Mouse (Mus musculus): Measurements from ENCODE around the gene Gdpd5. TPM values are rescaled to one million over a fixed set of nuclear protein-coding genes. Genes with fewer than 3 reads are reported as not detected.

Gene Gdpd5
- polyA plus RNA-seq, 1 experiment from 2014 or later, result 13.9 TPM

- POLR2A ChIA-PET, result no interaction called here
- H3K27me3 ChIP-seq, result no peaks in the 10 kb centered on the region
- no peak for DNase-seq (ENCODE audit: low read depth, low spot score)
- CTCF ChIA-PET, result interaction anchor here (1.2 kb wide), 1 partner anchor 29 kb away, joined by 3 read pairs; no protein-coding TSS in a partner anchor
- in situ Hi-C loops (cut with MboI; ENCODE audit: low pct_unique_long_range_greater_than_20kb), result no loop called here
- TF ChIP-seq CTCF (IDR thresholded peaks at IDR 0.05), result no peak
- ATAC-seq, result no peak
Observed at GRCm38 (mm10) chr7:99438881-99439280, 57.7 kb downstream of the Gdpd5 start.

- no peak for TF ChIP-seq CTCF (IDR thresholded peaks at IDR 0.05)
- POLR2A ChIA-PET, result no interaction called here
- peak; percentile 94 for DNase-seq (ENCODE audit: low read depth, low spot score)
- H3K27me3 ChIP-seq, result no peaks in the 10 kb centered on the region
- CTCF ChIA-PET, result no interaction called here
- ATAC-seq, result peak; percentile 92
- in situ Hi-C loops (cut with MboI; ENCODE audit: low pct_unique_long_range_greater_than_20kb), result loop anchor here (5.0 kb wide), 1 partner anchor 59 kb away; the partner anchor contains the start of gene Gdpd5
Observed at GRCm38 (mm10) chr7:99441534-99442072, 60.4 kb downstream of the Gdpd5 start.

GRCm38 (mm10) chr7:99443164-99443563 is 62.0 kb downstream of the Gdpd5 start:
- in situ Hi-C loops (cut with MboI; ENCODE audit: low pct_unique_long_range_greater_than_20kb), result loop anchor here (5.0 kb wide), 1 partner anchor 61 kb away; the partner anchor contains the start of gene Gdpd5
- H3K27me3 ChIP-seq, result no peaks in the 10 kb centered on the region
- no peak for TF ChIP-seq CTCF (IDR thresholded peaks at IDR 0.05)
- DNase-seq (ENCODE audit: low read depth, low spot score) (no peak), ATAC-seq (no peak)
- ChIA-PET POLR2A (interaction anchor here (0.6 to 1.5 kb wide), 2 partner anchors 64 to 102 kb away, joined by 3 to 5 read pairs; no protein-coding TSS in a partner anchor), CTCF (interaction anchor here (0.8 to 1.0 kb wide), 2 partner anchors 62 to 68 kb away, joined by 3 to 4 read pairs; partner anchors contain the start of gene Gdpd5)

- ChIA-PET POLR2A (no interaction called here), CTCF (interaction anchor here (1.7 kb wide), 1 partner anchor 69 kb away, joined by 8 read pairs; no protein-coding TSS in a partner anchor)
- DNase-seq (ENCODE audit: low read depth, low spot score) (no peak), ATAC-seq (no peak)
- no peak for TF ChIP-seq CTCF (IDR thresholded peaks at IDR 0.05)
- no peaks in the 10 kb centered on the region for H3K27me3 ChIP-seq
- in situ Hi-C loops (cut with MboI; ENCODE audit: low pct_unique_long_range_greater_than_20kb), result loop anchor here (5.0 kb wide), 1 partner anchor 62 kb away; the partner anchor contains the start of gene Gdpd5
Observed at GRCm38 (mm10) chr7:99444012-99444411, 62.8 kb downstream of the Gdpd5 start.

- no peak for ATAC-seq
- H3K27me3 ChIP-seq, result no peaks in the 10 kb centered on the region
- ChIA-PET CTCF (interaction anchor here (2.3 kb wide), 1 partner anchor 71 kb away, joined by 9 read pairs; no protein-coding TSS in a partner anchor), POLR2A (no interaction called here)
- in situ Hi-C loops (cut with MboI; ENCODE audit: low pct_unique_long_range_greater_than_20kb), result no loop called here
- TF ChIP-seq CTCF (IDR thresholded peaks at IDR 0.05), result no peak
- no peak for DNase-seq (ENCODE audit: low read depth, low spot score)
Observed at GRCm38 (mm10) chr7:99445833-99446232, 64.6 kb downstream of the Gdpd5 start.

- in situ Hi-C loops (cut with MboI; ENCODE audit: low pct_unique_long_range_greater_than_20kb), result no loop called here
- ATAC-seq, result no peak
- no peaks in the 10 kb centered on the region for H3K27me3 ChIP-seq
- no peak for DNase-seq (ENCODE audit: low read depth, low spot score)
- no peak for TF ChIP-seq CTCF (IDR thresholded peaks at IDR 0.05)
- ChIA-PET CTCF (interaction anchor here (1.1 to 2.3 kb wide), 2 partner anchors 11 to 73 kb away, joined by 3 to 9 read pairs; no protein-coding TSS in a partner anchor), POLR2A (interaction anchor here (0.6 to 0.9 kb wide), 2 partner anchors 65 to 158 kb away, joined by 3 read pairs; no protein-coding TSS in a partner anchor)
Observed at GRCm38 (mm10) chr7:99447323-99447722, 66.1 kb downstream of the Gdpd5 start.

- POLR2A ChIA-PET, result no interaction called here
- in situ Hi-C loops (cut with MboI; ENCODE audit: low pct_unique_long_range_greater_than_20kb), result no loop called here
- CTCF ChIA-PET, result interaction anchor here (1.2 to 1.8 kb wide), 2 partner anchors 72 to 73 kb away, joined by 3 to 5 read pairs; no protein-coding TSS in a partner anchor
- DNase-seq (ENCODE audit: low read depth, low spot score) (no peak), ATAC-seq (no peak)
- TF ChIP-seq CTCF (IDR thresholded peaks at IDR 0.05), result no peak
- no peaks in the 10 kb centered on the region for H3K27me3 ChIP-seq
Observed at GRCm38 (mm10) chr7:99448619-99449018, 67.4 kb downstream of the Gdpd5 start.

GRCm38 (mm10) chr7:99449063-99449462 is 67.8 kb downstream of the Gdpd5 start:
- ATAC-seq (no peak), DNase-seq (ENCODE audit: low read depth, low spot score) (no peak)

GRCm38 (mm10) chr7:99449751-99450150 is 68.5 kb downstream of the Gdpd5 start:
- TF ChIP-seq CTCF (IDR thresholded peaks at IDR 0.05), result no peak
- ChIA-PET POLR2A (no interaction called here), CTCF (interaction anchor here (1.8 kb wide), 1 partner anchor 74 kb away, joined by 5 read pairs; no protein-coding TSS in a partner anchor)
- ATAC-seq (no peak), DNase-seq (ENCODE audit: low read depth, low spot score) (no peak)
- in situ Hi-C loops (cut with MboI; ENCODE audit: low pct_unique_long_range_greater_than_20kb), result no loop called here
- H3K27me3 ChIP-seq, result no peaks in the 10 kb centered on the region

More at GRCm38 (mm10) chr7:99449063-99449462, 67.8 kb downstream of the Gdpd5 start:
- no peak for TF ChIP-seq CTCF (IDR thresholded peaks at IDR 0.05)
- in situ Hi-C loops (cut with MboI; ENCODE audit: low pct_unique_long_range_greater_than_20kb), result no loop called here
- CTCF ChIA-PET, result interaction anchor here (1.2 to 1.8 kb wide), 2 partner anchors 72 to 73 kb away, joined by 3 to 5 read pairs; no protein-coding TSS in a partner anchor
- POLR2A ChIA-PET, result no interaction called here
- H3K27me3 ChIP-seq, result no peaks in the 10 kb centered on the region

- DNase-seq (ENCODE audit: low read depth, low spot score) (no peak), ATAC-seq (no peak)
- CTCF ChIA-PET, result interaction anchor here (1.2 to 4.5 kb wide), 3 partner anchors 25 to 98 kb away, joined by 3 to 41 read pairs (median 3); partner anchors contain the start of gene Serpinh1
Observed at GRCm38 (mm10) chr7:99450703-99451102, 69.5 kb downstream of the Gdpd5 start.

GRCm38 (mm10) chr7:99452859-99453258 is 71.6 kb downstream of the Gdpd5 start:
- ATAC-seq, result no peak
- in situ Hi-C loops (cut with MboI; ENCODE audit: low pct_unique_long_range_greater_than_20kb), result no loop called here
- POLR2A ChIA-PET, result interaction anchor here (0.8 kb wide), 1 partner anchor 32 kb away, joined by 3 read pairs; no protein-coding TSS in a partner anchor
- DNase-seq (ENCODE audit: low read depth, low spot score), result no peak
- TF ChIP-seq CTCF (IDR thresholded peaks at IDR 0.05), result no peak
- H3K27me3 ChIP-seq, result no peaks in the 10 kb centered on the region
- CTCF ChIA-PET, result interaction anchor here (0.8 to 4.5 kb wide), 2 partner anchors 72 to 77 kb away, joined by 3 to 41 read pairs; partner anchors contain the start of gene Gdpd5

More at GRCm38 (mm10) chr7:99450703-99451102, 69.5 kb downstream of the Gdpd5 start:
- H3K27me3 ChIP-seq, result no peaks in the 10 kb centered on the region
- in situ Hi-C loops (cut with MboI; ENCODE audit: low pct_unique_long_range_greater_than_20kb), result no loop called here
- POLR2A ChIA-PET, result interaction anchor here (0.6 kb wide), 1 partner anchor 553 kb away, joined by 3 read pairs; no protein-coding TSS in a partner anchor
- TF ChIP-seq CTCF (IDR thresholded peaks at IDR 0.05), result no peak

Measured in Patski (cell line).